Mouse (Mus musculus) neural tube, embryonic 11.5 days (tissue): Measurements from ENCODE around the gene Mdm1. TPM values are rescaled to one million over a fixed set of nuclear protein-coding genes. Genes with fewer than 3 reads are reported as not detected.

Experiments
- ATAC-seq: fragments of 200-750 bp; cut with Nextera tagmentation; 2 replicates; pipeline ENCODE4 v1.8.0; 2017; ENCODE audit warnings: moderate number of reproducible peaks, mild to moderate bottlenecking, moderate TSS enrichment, moderate library complexity; ENCODE audit not compliant: insufficient read depth, low FRiP score, low TSS enrichment
- DNase-seq: peaks from one replicate; pipeline ENCODE4 v3.0.0-alpha.2; 2015; ENCODE audit warnings: low spot score
- H3K27ac ChIP-seq: fragments of 300-500 bp; sonication (generic); 2 replicates; pipeline ENCODE4 v1.5.1; 2014; ENCODE audit warnings: low read depth, mild to moderate bottlenecking, low read length
- H3K27me3 ChIP-seq: fragments of 300-500 bp; sonication (generic); 2 replicates; pipeline ENCODE4 v1.6.1; 2014; ENCODE audit warnings: mild to moderate bottlenecking, low read length, mixed read lengths; ENCODE audit not compliant: control insufficient read depth, insufficient read depth
- H3K36me3 ChIP-seq: fragments of 300-500 bp; sonication (generic); 2 replicates; pipeline ENCODE4 v1.6.1; 2014; ENCODE audit warnings: mild to moderate bottlenecking, low read length, moderate library complexity, mixed read lengths; ENCODE audit not compliant: control insufficient read depth, insufficient read depth
- H3K4me1 ChIP-seq: fragments of 300-500 bp; sonication (generic); 2 replicates; pipeline ENCODE4 v1.6.1; 2014; ENCODE audit warnings: low read length, mixed read lengths; ENCODE audit not compliant: control insufficient read depth, insufficient read depth
- H3K4me2 ChIP-seq: fragments of 300-500 bp; sonication (generic); 2 replicates; pipeline ENCODE4 v1.6.1; 2014; ENCODE audit warnings: low read depth, mild to moderate bottlenecking, moderate library complexity
- H3K4me3 ChIP-seq: fragments of 300-500 bp; sonication (generic); 2 replicates; pipeline ENCODE4 v1.5.1; 2014; ENCODE audit warnings: low read depth, low read length
- H3K9ac ChIP-seq: fragments of 300-500 bp; sonication (generic); 2 replicates; pipeline ENCODE4 v1.6.1; 2014; ENCODE audit warnings: mild to moderate bottlenecking, low read length
- H3K9me3 ChIP-seq: fragments of 300-500 bp; sonication (generic); 2 replicates; pipeline ENCODE4 v1.6.1; 2016; ENCODE audit warnings: low read length; ENCODE audit not compliant: control insufficient read depth
- WGBS: fragments of 180-500 bp; shearing (Covaris S2); extraction: QIAGEN DNeasy Blood & Tissue Kit; methylation state at CpG from one replicate; pipeline ENCODE4 v1.1.7; 2014; 5-methylcytosine and 5-hydroxymethylcytosine counted together
- polyA plus RNA-seq: library from polyadenylated mRNA; unstranded; fragments of >200 nt; fragmentation: Nextera tagmentation; extraction: Ambion mirVana; gene quantifications from 2 replicates; pipeline ENCODE4 v1.2.1, GENCODE M21; 2014

Gene Mdm1
- polyA plus RNA-seq, 1 experiment from 2014 or later: 55.3 TPM

DNA sequence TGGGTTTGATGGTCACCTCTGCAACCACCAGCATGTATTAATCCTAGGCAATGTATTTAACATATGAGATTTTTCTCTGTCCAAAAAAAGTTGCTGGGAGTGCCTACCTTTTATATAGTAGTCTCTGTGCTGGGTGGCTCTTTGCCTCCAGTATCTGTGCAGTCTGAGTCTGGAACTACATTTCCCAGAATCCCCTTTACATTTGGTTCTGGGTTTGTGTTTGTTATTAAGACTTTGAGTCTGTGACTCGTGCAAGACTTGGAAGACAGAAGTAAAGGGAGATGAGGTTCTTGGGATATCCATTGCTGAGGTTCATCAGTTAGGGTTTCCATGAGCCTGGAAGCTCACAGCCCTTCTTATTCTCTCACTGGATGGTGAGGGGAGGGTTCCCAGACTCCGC, 11.6 kb upstream of the Mdm1 start:
- Histone ChIP-seq H3K9me3 (no peaks in the 10 kb centered on the region), H3K27ac (no peak overlapping the region), H3K4me2 (no peak overlapping the region), H3K36me3 (no peaks in the 10 kb centered on the region), H3K9ac (no peak overlapping the region), H3K4me1 (no peaks in the 10 kb centered on the region), H3K27me3 (no peaks in the 10 kb centered on the region), H3K4me3 (no peak overlapping the region)
- DNase-seq (no peak), ATAC-seq (no peak)
- 59% methylated on average over 2 of the region's 2 CpGs for WGBS

DNA sequence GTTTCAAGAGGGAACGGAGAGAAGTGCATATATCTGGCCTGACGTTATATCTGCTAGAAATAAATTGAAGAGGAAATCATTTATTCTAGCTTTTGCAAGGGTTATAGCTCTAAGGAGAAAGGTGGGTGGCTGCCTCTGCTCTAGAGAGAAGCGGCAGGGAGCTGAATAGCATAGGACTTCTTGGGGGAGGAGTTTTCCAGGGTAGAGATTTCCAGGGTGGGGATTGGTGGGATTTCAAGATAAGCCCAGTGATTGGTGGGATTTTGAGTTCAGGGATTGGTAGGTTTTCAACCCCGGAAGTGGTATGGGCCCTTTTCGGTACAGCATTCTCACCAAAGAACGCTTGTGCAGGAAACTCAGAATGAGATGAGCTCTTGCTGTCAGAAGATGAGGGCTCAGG, 8.6 kb upstream of the Mdm1 start:
- ATAC-seq (no peak; the same call in 1 of the 2 replicates), DNase-seq (no peak)
- Histone ChIP-seq H3K27ac (no peak overlapping the region), H3K27me3 (no peaks in the 10 kb centered on the region), H3K4me1 (no peaks in the 10 kb centered on the region), H3K4me3 (no peak overlapping the region), H3K9me3 (no peaks in the 10 kb centered on the region), H3K36me3 (no peaks in the 10 kb centered on the region), H3K4me2 (0 out of 2 replicates have a peak overlapping the region, but pooled peaks have one; percentile 1), H3K9ac (no peak overlapping the region)
- 66% methylated on average over 6 of the region's 6 CpGs for WGBS

DNA sequence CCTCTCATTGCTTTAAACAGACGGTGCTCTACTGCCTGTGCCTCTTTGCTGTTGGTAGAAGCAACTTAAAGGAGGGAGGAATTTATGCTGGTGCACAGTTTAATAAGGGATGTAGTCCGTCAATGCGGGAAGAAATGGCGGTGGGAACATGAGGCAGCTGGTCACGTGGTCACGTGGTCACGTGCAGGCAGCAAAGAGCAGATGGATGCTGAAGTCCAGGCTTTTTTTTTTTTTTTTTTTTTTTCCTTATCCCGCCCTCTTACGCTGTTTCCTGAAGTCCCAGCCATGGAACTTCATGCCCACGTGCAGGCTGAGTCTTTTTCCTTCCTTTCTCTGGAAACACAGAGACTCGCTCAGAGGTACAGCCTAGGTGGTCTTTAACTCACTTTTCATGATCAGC, 3.1 kb upstream of the Mdm1 start:
- no peaks in the 10 kb centered on the region for H3K9me3 ChIP-seq
- no peak overlapping the region for H3K9ac ChIP-seq
- H3K4me3 ChIP-seq: no peak overlapping the region
- H3K27ac ChIP-seq: no peak overlapping the region
- H3K4me1 ChIP-seq: peaks cover 4% of the 10 kb centered on the region; the same call in 1 of the 2 replicates
- DNase-seq: no peak
- WGBS: 90% methylated on average over 11 of the region's 11 CpGs
- no peak for ATAC-seq
- H3K36me3 ChIP-seq: no peaks in the 10 kb centered on the region
- no peak overlapping the region for H3K4me2 ChIP-seq
- H3K27me3 ChIP-seq: no peaks in the 10 kb centered on the region

DNA sequence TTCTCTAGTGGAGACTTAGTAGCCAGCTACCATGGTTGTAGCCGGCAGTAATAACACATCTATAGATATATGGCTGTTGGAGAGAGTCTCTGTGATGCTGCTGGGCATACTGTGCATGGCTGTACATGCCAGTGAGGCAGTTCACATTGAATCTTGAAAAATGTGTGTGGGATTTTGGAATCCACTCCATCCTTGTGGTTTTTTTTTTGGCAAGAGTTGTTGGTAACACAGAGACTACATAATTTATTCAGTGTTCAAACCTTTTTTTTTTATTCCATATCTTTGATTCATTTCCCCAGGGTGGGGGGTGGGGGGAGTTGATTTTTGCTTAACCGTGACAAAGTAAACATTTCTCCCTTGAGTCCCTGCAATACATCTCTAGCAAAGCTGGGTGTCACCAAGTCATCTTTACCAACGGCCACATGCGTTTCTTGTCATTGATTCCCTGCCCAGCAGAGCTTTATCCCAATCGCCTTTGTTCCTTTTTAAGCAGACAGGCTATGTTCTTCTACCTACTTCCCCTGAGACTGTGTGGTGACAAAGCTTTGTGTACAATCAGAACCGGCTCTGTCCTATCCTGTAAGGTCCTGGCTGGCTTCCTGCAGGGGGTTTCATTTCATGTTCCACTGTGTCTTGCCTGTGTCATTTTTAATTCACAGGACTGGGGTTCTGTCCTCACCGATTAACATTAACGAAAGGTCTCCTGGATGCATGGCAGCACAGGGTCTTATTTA, 1.6 kb upstream of the Mdm1 start:
- H3K4me3 ChIP-seq: no peak overlapping the region
- H3K9me3 ChIP-seq: no peaks in the 10 kb centered on the region
- no peak for DNase-seq
- no peak for ATAC-seq
- no peak overlapping the region for H3K27ac ChIP-seq
- H3K27me3 ChIP-seq: no peaks in the 10 kb centered on the region
- H3K4me2 ChIP-seq: no peak overlapping the region
- no peaks in the 10 kb centered on the region; the same call in 1 of the 2 replicates for H3K36me3 ChIP-seq
- no peak overlapping the region for H3K9ac ChIP-seq
- peaks cover 4% of the 10 kb centered on the region; the same call in 1 of the 2 replicates for H3K4me1 ChIP-seq
- 80% methylated on average over 8 of the region's 8 CpGs for WGBS

DNA sequence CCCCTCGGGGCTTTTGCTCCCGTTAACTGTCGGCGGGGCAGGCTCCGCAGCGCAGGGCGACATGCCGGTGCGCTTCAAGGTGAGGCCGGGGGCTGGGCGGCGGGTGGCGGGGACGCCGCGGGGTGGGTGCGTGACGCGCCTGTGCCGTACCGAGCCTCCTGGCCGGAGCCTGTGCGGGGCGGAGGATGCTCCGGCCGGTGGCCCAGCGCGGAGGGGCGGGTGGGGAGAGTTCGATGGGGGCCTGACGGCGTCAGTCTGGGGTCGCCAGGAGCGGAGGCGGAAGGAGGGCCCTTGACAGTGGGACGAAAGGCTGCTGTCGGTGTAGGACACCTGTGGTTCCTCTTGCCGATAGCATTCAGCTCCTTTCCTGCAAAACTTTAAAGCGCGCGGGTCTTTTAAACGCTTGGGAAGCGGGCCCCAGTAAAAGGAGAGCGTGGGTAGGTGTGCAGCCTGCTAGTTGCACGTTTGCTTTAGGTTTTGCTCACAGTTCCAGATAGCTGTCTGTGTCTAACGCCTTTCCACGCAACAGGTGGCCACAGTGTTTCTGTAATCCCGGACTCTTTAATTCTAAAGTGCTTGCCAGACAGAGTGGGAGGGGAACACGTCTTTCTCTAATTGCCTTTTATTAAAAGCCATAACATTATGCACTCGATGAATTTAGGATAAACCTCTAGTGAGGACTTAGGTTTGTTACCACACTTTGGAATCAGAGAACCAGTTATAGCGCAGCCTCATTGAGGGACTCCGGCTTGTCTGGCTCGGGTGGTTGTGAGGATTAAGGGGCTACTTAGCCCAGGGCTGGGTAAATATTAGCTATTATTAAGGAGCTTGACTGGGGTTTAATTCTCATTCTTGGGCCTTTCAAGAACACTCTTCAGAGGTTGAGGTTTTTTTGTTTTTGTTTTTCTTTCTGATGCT, 532 bp downstream of the Mdm1 start:
- no peaks in the 10 kb centered on the region for H3K27me3 ChIP-seq
- DNase-seq (no peak), ATAC-seq (peak; percentile 75)
- 2% methylated on average over 45 of the region's 53 CpGs for WGBS
- H3K4me2 ChIP-seq: peak overlapping the region; percentile 71
- H3K4me1 ChIP-seq: peaks cover 4% of the 10 kb centered on the region; the same call in 1 of the 2 replicates
- H3K9ac ChIP-seq: peak overlapping the region; percentile 54
- H3K27ac ChIP-seq: no peak overlapping the region
- no peaks in the 10 kb centered on the region for H3K9me3 ChIP-seq
- H3K4me3 ChIP-seq: peak overlapping the region; percentile 78
- H3K36me3 ChIP-seq: peaks cover 2% of the 10 kb centered on the region

DNA sequence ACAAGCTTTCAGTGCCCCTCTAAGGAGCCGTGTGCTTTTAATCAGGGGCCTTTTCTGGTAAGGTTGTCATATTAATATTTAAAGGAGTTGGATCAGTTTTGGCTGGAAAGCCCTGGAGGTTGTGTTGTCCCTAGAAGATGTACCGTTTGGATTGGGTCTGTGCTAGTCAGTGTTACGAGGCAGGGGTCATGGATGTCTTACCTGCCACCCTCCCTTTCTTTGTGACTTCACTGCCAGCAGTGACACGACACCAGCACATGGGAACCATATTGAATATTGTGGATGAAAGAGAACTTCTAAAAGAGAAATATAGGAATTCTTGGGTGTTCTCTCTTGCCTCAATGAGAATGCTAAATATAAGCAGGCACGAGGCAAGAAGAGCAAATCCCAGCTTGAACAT, 7.8 kb downstream of the Mdm1 start:
- WGBS: 90% methylated on average over 5 of the region's 5 CpGs
- Histone ChIP-seq H3K27ac (no peak overlapping the region), H3K4me1 (no peaks in the 10 kb centered on the region), H3K27me3 (no peaks in the 10 kb centered on the region), H3K9me3 (no peaks in the 10 kb centered on the region), H3K4me3 (no peak overlapping the region), H3K36me3 (peaks cover 6% of the 10 kb centered on the region), H3K9ac (no peak overlapping the region), H3K4me2 (no peak overlapping the region)
- ATAC-seq (no peak), DNase-seq (no peak)

DNA sequence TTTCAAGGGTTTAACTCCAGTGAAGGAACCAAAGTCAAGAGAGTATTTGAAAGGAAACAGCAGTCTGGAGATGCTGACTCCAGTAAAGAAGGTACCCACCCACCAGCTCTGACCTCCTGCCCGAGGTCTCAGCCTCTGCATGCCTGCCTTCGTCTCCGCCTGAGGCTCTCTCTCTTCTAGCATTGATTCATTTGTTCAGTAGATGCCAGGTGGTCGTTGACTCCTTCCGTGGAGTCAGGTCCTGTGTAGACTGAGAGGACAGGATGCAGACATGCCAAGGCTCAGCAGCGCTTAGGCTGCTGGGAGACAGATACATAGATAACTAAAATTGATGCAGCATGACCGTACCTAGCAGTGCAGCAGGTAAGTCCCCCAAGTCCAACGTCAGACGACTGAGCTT, 9.3 kb downstream of the Mdm1 start:
- ATAC-seq (no peak), DNase-seq (no peak)
- Histone ChIP-seq H3K4me1 (no peaks in the 10 kb centered on the region), H3K4me3 (no peak overlapping the region), H3K27me3 (no peaks in the 10 kb centered on the region), H3K27ac (no peak overlapping the region), H3K9me3 (no peaks in the 10 kb centered on the region), H3K9ac (no peak overlapping the region), H3K4me2 (no peak overlapping the region), H3K36me3 (peaks cover 7% of the 10 kb centered on the region)
- 91% methylated on average over 9 of the region's 9 CpGs for WGBS

DNA sequence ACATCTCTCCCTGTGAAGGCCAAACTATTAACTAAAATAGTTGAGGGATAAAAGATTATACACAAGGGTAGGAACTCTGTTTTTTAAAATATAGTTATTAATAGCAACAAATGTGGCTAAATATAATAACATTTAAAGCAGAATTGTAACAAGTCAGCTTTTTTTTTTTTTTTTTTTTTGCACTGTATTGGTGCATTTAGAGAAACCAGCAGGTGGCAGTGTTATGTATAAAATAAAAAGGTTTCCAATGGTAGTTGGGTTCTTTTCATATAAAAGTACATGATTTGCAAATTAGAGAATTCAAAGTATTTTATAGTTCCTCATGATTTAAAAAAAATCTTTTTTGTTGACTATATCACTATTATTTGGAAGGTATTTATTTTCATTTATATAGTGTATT, 14.3 kb downstream of the Mdm1 start:
- Histone ChIP-seq H3K4me1 (no peaks in the 10 kb centered on the region), H3K27ac (no peak overlapping the region), H3K36me3 (peaks cover 22% of the 10 kb centered on the region), H3K27me3 (no peaks in the 10 kb centered on the region), H3K9ac (no peak overlapping the region), H3K4me2 (no peak overlapping the region), H3K4me3 (no peak overlapping the region), H3K9me3 (no peaks in the 10 kb centered on the region)
- DNase-seq: no peak
- ATAC-seq: no peak
